Mouse (Mus musculus): ENCODE results near the gene Diaph3. TPM values are rescaled to one million over a fixed set of nuclear protein-coding genes. Genes with fewer than 3 reads are reported as not detected.

The Diaph3 gene
- polyA plus RNA-seq, 1 experiment from 2014 or later: 3.6 TPM

GRCm38 (mm10) chr14:86748876-86749275 is 392.2 kb downstream of the Diaph3 start:
- Histone ChIP-seq H3K9ac (ENCODE audit: low read depth, low read length) (peak overlapping the region; percentile 28; the same call in 1 of the 2 replicates), H3K4me2 (ENCODE audit: low read length) (peak overlapping the region; percentile 48), H3K36me3 (ENCODE audit: control insufficient read depth, insufficient read depth, low read length) (no peaks in the 10 kb centered on the region), H3K27ac (ENCODE audit: low read length) (peak overlapping the region; percentile 78), H3K4me3 (ENCODE audit: low read depth, low read length) (peak overlapping the region; percentile 17; the same call in 1 of the 2 replicates), H3K9me3 (replicated peaks; ENCODE audit: control insufficient read depth, low read length, poor library complexity, severe bottlenecking) (no peaks in the 10 kb centered on the region), H3K4me1 (ENCODE audit: control insufficient read depth, insufficient read depth, low read length) (peaks cover 21% of the 10 kb centered on the region), H3K27me3 (ENCODE audit: control insufficient read depth, insufficient read depth, low read depth, low read length) (no peaks in the 10 kb centered on the region)
- 3% methylated on average over 7 of the region's 7 CpGs for WGBS
- peak; percentile 98 for ATAC-seq

- 92% methylated on average over 6 of the region's 6 CpGs for WGBS
- H3K27me3 ChIP-seq (ENCODE audit: control insufficient read depth, insufficient read depth, low read depth, low read length): no peaks in the 10 kb centered on the region
Observed at GRCm38 (mm10) chr14:86744523-86744922, 396.5 kb downstream of the Diaph3 start.

GRCm38 (mm10) chr14:86741855-86742531 is 399.0 kb downstream of the Diaph3 start:
- WGBS: 93% methylated on average over 7 of the region's 7 CpGs
- ATAC-seq: no peak

More at GRCm38 (mm10) chr14:86744523-86744922, 396.5 kb downstream of the Diaph3 start:
- Histone ChIP-seq H3K9ac (ENCODE audit: low read depth, low read length) (no peak overlapping the region), H3K9me3 (replicated peaks; ENCODE audit: control insufficient read depth, low read length, poor library complexity, severe bottlenecking) (no peaks in the 10 kb centered on the region), H3K36me3 (ENCODE audit: control insufficient read depth, insufficient read depth, low read length) (no peaks in the 10 kb centered on the region), H3K4me1 (ENCODE audit: control insufficient read depth, insufficient read depth, low read length) (peaks cover 12% of the 10 kb centered on the region), H3K4me2 (ENCODE audit: low read length) (no peak overlapping the region), H3K27ac (ENCODE audit: low read length) (no peak overlapping the region), H3K4me3 (ENCODE audit: low read depth, low read length) (no peak overlapping the region)
- no peak for ATAC-seq

GRCm38 (mm10) chr14:86738916-86739315 is 402.1 kb downstream of the Diaph3 start:
- ATAC-seq: no peak
- WGBS: 27% methylated on average over 5 of the region's 5 CpGs

More at GRCm38 (mm10) chr14:86741855-86742531, 399.0 kb downstream of the Diaph3 start:
- Histone ChIP-seq H3K27ac (ENCODE audit: low read length) (no peak overlapping the region), H3K36me3 (ENCODE audit: control insufficient read depth, insufficient read depth, low read length) (no peaks in the 10 kb centered on the region), H3K4me1 (ENCODE audit: control insufficient read depth, insufficient read depth, low read length) (no peaks in the 10 kb centered on the region), H3K4me2 (ENCODE audit: low read length) (no peak overlapping the region), H3K9me3 (replicated peaks; ENCODE audit: control insufficient read depth, low read length, poor library complexity, severe bottlenecking) (no peaks in the 10 kb centered on the region), H3K27me3 (ENCODE audit: control insufficient read depth, insufficient read depth, low read depth, low read length) (no peaks in the 10 kb centered on the region), H3K4me3 (ENCODE audit: low read depth, low read length) (no peak overlapping the region), H3K9ac (ENCODE audit: low read depth, low read length) (no peak overlapping the region)

GRCm38 (mm10) chr14:86736646-86737045 is 404.4 kb downstream of the Diaph3 start:
- Histone ChIP-seq H3K27ac (ENCODE audit: low read length) (no peak overlapping the region), H3K9me3 (replicated peaks; ENCODE audit: control insufficient read depth, low read length, poor library complexity, severe bottlenecking) (no peaks in the 10 kb centered on the region), H3K36me3 (ENCODE audit: control insufficient read depth, insufficient read depth, low read length) (no peaks in the 10 kb centered on the region), H3K4me1 (ENCODE audit: control insufficient read depth, insufficient read depth, low read length) (no peaks in the 10 kb centered on the region), H3K4me3 (ENCODE audit: low read depth, low read length) (no peak overlapping the region), H3K9ac (ENCODE audit: low read depth, low read length) (no peak overlapping the region), H3K27me3 (ENCODE audit: control insufficient read depth, insufficient read depth, low read depth, low read length) (no peaks in the 10 kb centered on the region), H3K4me2 (ENCODE audit: low read length) (no peak overlapping the region)
- no peak for ATAC-seq
- 91% methylated on average over 1 of the region's 1 CpGs for WGBS

More at GRCm38 (mm10) chr14:86738916-86739315, 402.1 kb downstream of the Diaph3 start:
- Histone ChIP-seq H3K9me3 (replicated peaks; ENCODE audit: control insufficient read depth, low read length, poor library complexity, severe bottlenecking) (no peaks in the 10 kb centered on the region), H3K4me3 (ENCODE audit: low read depth, low read length) (no peak overlapping the region), H3K36me3 (ENCODE audit: control insufficient read depth, insufficient read depth, low read length) (no peaks in the 10 kb centered on the region), H3K4me2 (ENCODE audit: low read length) (no peak overlapping the region), H3K27ac (ENCODE audit: low read length) (no peak overlapping the region), H3K4me1 (ENCODE audit: control insufficient read depth, insufficient read depth, low read length) (no peaks in the 10 kb centered on the region), H3K9ac (ENCODE audit: low read depth, low read length) (no peak overlapping the region), H3K27me3 (ENCODE audit: control insufficient read depth, insufficient read depth, low read depth, low read length) (no peaks in the 10 kb centered on the region)

- ATAC-seq: no peak
- WGBS: 3% methylated on average over 1 of the region's 1 CpGs
- no peaks in the 10 kb centered on the region for H3K36me3 ChIP-seq (ENCODE audit: control insufficient read depth, insufficient read depth, low read length)
- H3K27me3 ChIP-seq (ENCODE audit: control insufficient read depth, insufficient read depth, low read depth, low read length): no peaks in the 10 kb centered on the region
- H3K4me3 ChIP-seq (ENCODE audit: low read depth, low read length): no peak overlapping the region
- no peak overlapping the region for H3K27ac ChIP-seq (ENCODE audit: low read length)
- H3K9ac ChIP-seq (ENCODE audit: low read depth, low read length): no peak overlapping the region
- no peaks in the 10 kb centered on the region for H3K4me1 ChIP-seq (ENCODE audit: control insufficient read depth, insufficient read depth, low read length)
- H3K4me2 ChIP-seq (ENCODE audit: low read length): no peak overlapping the region
- H3K9me3 ChIP-seq (replicated peaks; ENCODE audit: control insufficient read depth, low read length, poor library complexity, severe bottlenecking): no peaks in the 10 kb centered on the region
Observed at GRCm38 (mm10) chr14:86731300-86731699, 409.7 kb downstream of the Diaph3 start.

GRCm38 (mm10) chr14:86729617-86730098 is 411.4 kb downstream of the Diaph3 start:
- Histone ChIP-seq H3K27ac (ENCODE audit: low read length) (no peak overlapping the region), H3K27me3 (ENCODE audit: control insufficient read depth, insufficient read depth, low read depth, low read length) (no peaks in the 10 kb centered on the region), H3K9ac (ENCODE audit: low read depth, low read length) (no peak overlapping the region), H3K9me3 (replicated peaks; ENCODE audit: control insufficient read depth, low read length, poor library complexity, severe bottlenecking) (no peaks in the 10 kb centered on the region), H3K4me3 (ENCODE audit: low read depth, low read length) (no peak overlapping the region), H3K4me1 (ENCODE audit: control insufficient read depth, insufficient read depth, low read length) (no peaks in the 10 kb centered on the region), H3K36me3 (ENCODE audit: control insufficient read depth, insufficient read depth, low read length) (no peaks in the 10 kb centered on the region), H3K4me2 (ENCODE audit: low read length) (no peak overlapping the region)
- WGBS: 58% methylated on average over 4 of the region's 4 CpGs
- no peak for ATAC-seq

- Histone ChIP-seq H3K4me1 (ENCODE audit: control insufficient read depth, insufficient read depth, low read length) (no peaks in the 10 kb centered on the region), H3K27me3 (ENCODE audit: control insufficient read depth, insufficient read depth, low read depth, low read length) (no peaks in the 10 kb centered on the region), H3K9ac (ENCODE audit: low read depth, low read length) (no peak overlapping the region), H3K27ac (ENCODE audit: low read length) (no peak overlapping the region), H3K4me3 (ENCODE audit: low read depth, low read length) (no peak overlapping the region), H3K9me3 (replicated peaks; ENCODE audit: control insufficient read depth, low read length, poor library complexity, severe bottlenecking) (no peaks in the 10 kb centered on the region), H3K36me3 (ENCODE audit: control insufficient read depth, insufficient read depth, low read length) (no peaks in the 10 kb centered on the region), H3K4me2 (ENCODE audit: low read length) (no peak overlapping the region)
- 93% methylated on average over 5 of the region's 5 CpGs for WGBS
- no peak for ATAC-seq
Observed at GRCm38 (mm10) chr14:86727538-86728045, 413.4 kb downstream of the Diaph3 start.

GRCm38 (mm10) chr14:86721768-86722167 is 419.3 kb downstream of the Diaph3 start:
- 89% methylated on average over 6 of the region's 6 CpGs for WGBS
- Histone ChIP-seq H3K27me3 (ENCODE audit: control insufficient read depth, insufficient read depth, low read depth, low read length) (no peaks in the 10 kb centered on the region), H3K4me1 (ENCODE audit: control insufficient read depth, insufficient read depth, low read length) (no peaks in the 10 kb centered on the region), H3K9ac (ENCODE audit: low read depth, low read length) (no peak overlapping the region), H3K27ac (ENCODE audit: low read length) (no peak overlapping the region), H3K4me2 (ENCODE audit: low read length) (no peak overlapping the region), H3K4me3 (ENCODE audit: low read depth, low read length) (no peak overlapping the region), H3K36me3 (ENCODE audit: control insufficient read depth, insufficient read depth, low read length) (no peaks in the 10 kb centered on the region), H3K9me3 (replicated peaks; ENCODE audit: control insufficient read depth, low read length, poor library complexity, severe bottlenecking) (no peaks in the 10 kb centered on the region)
- ATAC-seq: no peak

Data from midbrain, embryonic 16.5 days (tissue).